Mouse (Mus musculus) stomach, embryonic 15.5 days (tissue): Measurements from ENCODE around the gene Unc119. TPM values are rescaled to one million over a fixed set of nuclear protein-coding genes. Genes with fewer than 3 reads are reported as not detected.

Experiments
- ATAC-seq: fragments of 200-750 bp; cut with Nextera tagmentation; 2 replicates; pipeline ENCODE4 v1.8.0; 2017; ENCODE audit warnings: low read depth, moderate number of reproducible peaks, moderate TSS enrichment; ENCODE audit not compliant: insufficient read depth, low FRiP score
- H3K27ac ChIP-seq: fragments of 300-500 bp; sonication (generic); 2 replicates; pipeline ENCODE4 v1.5.1; 2015; ENCODE audit warnings: mild to moderate bottlenecking, inconsistent platforms
- H3K27me3 ChIP-seq: fragments of 300-500 bp; sonication (generic); replicated peaks from 2 replicates; pipeline ENCODE4 v1.6.1; 2015; ENCODE audit warnings: inconsistent platforms
- H3K36me3 ChIP-seq: fragments of 300-500 bp; sonication (generic); 2 replicates; pipeline ENCODE4 v1.6.1; 2015; ENCODE audit warnings: inconsistent platforms
- H3K4me1 ChIP-seq: fragments of 300-500 bp; sonication (generic); 2 replicates; pipeline ENCODE4 v1.6.1; 2015; ENCODE audit warnings: inconsistent platforms
- H3K4me2 ChIP-seq: fragments of 300-500 bp; sonication (generic); 2 replicates; pipeline ENCODE4 v1.6.1; 2015; ENCODE audit warnings: mild to moderate bottlenecking, inconsistent platforms
- H3K4me3 ChIP-seq: fragments of 300-500 bp; sonication (generic); replicated peaks from 2 replicates; pipeline ENCODE4 v1.5.1; 2015; ENCODE audit warnings: inconsistent platforms
- H3K9ac ChIP-seq: fragments of 300-500 bp; sonication (generic); 2 replicates; pipeline ENCODE4 v1.6.1; 2015; ENCODE audit warnings: inconsistent platforms
- H3K9me3 ChIP-seq: fragments of 300-500 bp; sonication (generic); 2 replicates; pipeline ENCODE4 v1.6.1; 2016; ENCODE audit warnings: inconsistent platforms
- WGBS: fragments of 180-500 bp; shearing (Covaris S2); methylation state at CpG from one replicate; pipeline ENCODE4 v1.1.7; 2015; 5-methylcytosine and 5-hydroxymethylcytosine counted together
- polyA plus RNA-seq: library from polyadenylated mRNA; unstranded; fragments of >200 nt; fragmentation: Nextera tagmentation; extraction: Ambion mirVana; gene quantifications from 2 replicates; pipeline ENCODE4 v1.2.1, GENCODE M21; 2015

Unc119 gene
- polyA plus RNA-seq, 1 experiment from 2014 or later = 34.1 TPM

DNA sequence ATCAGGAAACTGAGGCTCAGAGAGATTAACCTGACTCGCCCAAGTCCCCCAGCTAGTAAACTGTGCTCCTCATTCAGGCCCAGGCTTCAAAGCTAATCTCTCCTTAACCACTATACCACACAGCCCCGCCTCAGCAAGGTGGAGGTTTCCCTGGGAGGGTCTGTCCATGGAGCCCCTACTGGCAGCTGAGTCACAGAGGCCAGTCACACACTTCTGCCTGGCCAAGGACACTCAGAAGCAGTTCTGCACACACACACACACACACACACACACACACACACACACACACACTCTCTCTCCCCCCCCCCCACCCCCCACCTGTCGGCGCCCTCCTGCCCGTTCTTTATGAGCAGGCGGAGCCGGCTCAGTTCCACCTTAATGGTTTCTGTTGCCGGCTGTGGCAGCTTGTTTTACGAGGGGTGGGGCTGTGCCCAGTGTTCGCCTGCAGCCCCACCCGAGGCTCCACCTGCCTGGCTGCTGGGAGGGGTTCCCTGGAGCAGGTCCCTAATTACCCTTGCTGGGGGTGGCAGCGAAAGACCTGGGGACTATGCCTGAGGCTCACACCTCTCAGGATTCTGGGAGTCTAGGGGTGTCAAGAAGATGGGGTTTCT lies 34.4 kb downstream of the Unc119 start:
- Histone ChIP-seq H3K27ac (no peak overlapping the region), H3K4me3 (no peak overlapping the region), H3K4me2 (no peak overlapping the region), H3K9ac (no peak overlapping the region), H3K9me3 (no peaks in the 10 kb centered on the region), H3K36me3 (no peaks in the 10 kb centered on the region), H3K4me1 (no peaks in the 10 kb centered on the region), H3K27me3 (no peaks in the 10 kb centered on the region)
- WGBS = 29% methylated on average over 12 of the region's 12 CpGs
- peak; percentile 71; the same call in 1 of the 2 replicates for ATAC-seq

DNA sequence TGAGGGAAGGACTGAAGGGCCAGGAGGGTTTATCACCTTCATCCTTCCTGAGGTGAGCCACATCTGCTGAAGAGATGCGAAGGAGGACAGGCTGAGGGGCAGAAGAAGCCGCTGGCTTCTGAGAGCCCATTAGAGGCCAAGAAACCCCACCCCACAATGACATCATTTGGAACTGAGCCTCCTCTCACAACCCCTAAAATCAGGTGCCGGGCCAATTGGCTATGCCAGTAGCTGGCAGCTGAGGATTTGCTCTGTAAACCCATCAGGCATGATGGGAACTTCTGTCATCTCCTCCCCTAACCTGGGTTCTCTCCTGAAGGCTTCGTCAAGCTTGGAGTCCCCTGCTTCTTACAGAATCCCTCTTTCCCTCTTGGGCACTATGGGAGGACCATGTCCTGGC lies 37.1 kb downstream of the Unc119 start:
- Histone ChIP-seq H3K9me3 (no peaks in the 10 kb centered on the region), H3K4me1 (no peaks in the 10 kb centered on the region), H3K36me3 (no peaks in the 10 kb centered on the region), H3K4me3 (no peak overlapping the region), H3K9ac (no peak overlapping the region), H3K4me2 (no peak overlapping the region), H3K27ac (no peak overlapping the region), H3K27me3 (no peaks in the 10 kb centered on the region)
- no peak for ATAC-seq
- WGBS = 70% methylated on average over 4 of the region's 4 CpGs

DNA sequence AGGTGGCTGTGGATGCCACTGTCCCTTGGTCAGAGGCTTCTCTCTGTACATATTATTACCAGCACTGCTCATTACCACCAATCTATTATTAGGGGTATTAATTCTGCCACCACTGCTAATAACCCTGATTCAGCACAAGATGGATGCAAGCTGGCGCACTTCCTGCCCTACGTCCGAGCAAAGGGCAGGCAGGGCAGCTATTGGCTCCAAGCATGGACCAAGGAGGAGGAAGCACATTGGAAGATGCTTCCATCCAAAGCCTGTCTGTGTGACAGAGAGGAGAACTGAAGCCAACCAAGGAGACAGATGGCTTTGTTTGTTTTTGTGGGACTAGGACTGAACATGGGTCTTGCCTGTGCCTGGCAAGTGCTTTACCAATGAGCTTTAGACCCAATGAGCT lies 37.7 kb downstream of the Unc119 start:
- WGBS = 80% methylated on average over 3 of the region's 3 CpGs
- no peak for ATAC-seq
- H3K4me3 ChIP-seq = no peak overlapping the region

DNA sequence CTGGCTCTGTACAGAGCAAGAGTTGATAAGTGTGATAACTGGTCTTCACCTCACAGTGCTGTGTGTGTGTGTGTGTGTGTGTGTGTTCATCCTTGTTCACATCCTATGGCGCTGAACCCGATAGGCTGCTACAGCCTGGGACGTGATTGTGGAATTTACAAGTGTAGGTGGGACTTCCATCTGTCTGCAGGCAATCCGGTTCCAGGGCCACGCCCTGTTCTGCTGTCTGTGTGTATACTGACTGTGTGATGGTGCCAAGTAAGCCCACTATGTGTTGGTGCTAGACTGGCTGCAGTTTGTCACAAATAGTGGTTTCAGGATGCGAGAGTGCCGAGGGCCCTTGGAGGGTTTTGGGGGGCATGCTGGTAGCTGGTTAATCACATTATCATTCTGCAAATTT lies 39.0 kb downstream of the Unc119 start:
- H3K4me3 ChIP-seq = no peak overlapping the region
- H3K27me3 ChIP-seq = no peaks in the 10 kb centered on the region
- no peak overlapping the region for H3K27ac ChIP-seq
- WGBS = 72% methylated on average over 7 of the region's 7 CpGs
- H3K36me3 ChIP-seq = no peaks in the 10 kb centered on the region
- no peaks in the 10 kb centered on the region for H3K9me3 ChIP-seq
- no peak for ATAC-seq
- no peak overlapping the region for H3K4me2 ChIP-seq
- H3K9ac ChIP-seq = no peak overlapping the region
- H3K4me1 ChIP-seq = no peaks in the 10 kb centered on the region

More for the DNA sequence above, 37.7 kb downstream of the Unc119 start:
- no peaks in the 10 kb centered on the region for H3K4me1 ChIP-seq
- H3K27me3 ChIP-seq = no peaks in the 10 kb centered on the region
- no peak overlapping the region for H3K4me2 ChIP-seq
- H3K27ac ChIP-seq = no peak overlapping the region
- H3K9me3 ChIP-seq = no peaks in the 10 kb centered on the region
- H3K9ac ChIP-seq = no peak overlapping the region
- H3K36me3 ChIP-seq = no peaks in the 10 kb centered on the region

- no peaks in the 10 kb centered on the region for H3K27me3 ChIP-seq
- no peaks in the 10 kb centered on the region for H3K36me3 ChIP-seq
- no peak overlapping the region for H3K4me2 ChIP-seq
- no peak overlapping the region for H3K4me3 ChIP-seq
- ATAC-seq = no peak
- H3K27ac ChIP-seq = no peak overlapping the region
- no peaks in the 10 kb centered on the region for H3K4me1 ChIP-seq
- no peaks in the 10 kb centered on the region for H3K9me3 ChIP-seq
- H3K9ac ChIP-seq = no peak overlapping the region
- WGBS = 36% methylated on average over 5 of the region's 5 CpGs
Measured at GRCm38 (mm10) chr11:78382701-78383100, 39.4 kb downstream of the Unc119 start.

DNA sequence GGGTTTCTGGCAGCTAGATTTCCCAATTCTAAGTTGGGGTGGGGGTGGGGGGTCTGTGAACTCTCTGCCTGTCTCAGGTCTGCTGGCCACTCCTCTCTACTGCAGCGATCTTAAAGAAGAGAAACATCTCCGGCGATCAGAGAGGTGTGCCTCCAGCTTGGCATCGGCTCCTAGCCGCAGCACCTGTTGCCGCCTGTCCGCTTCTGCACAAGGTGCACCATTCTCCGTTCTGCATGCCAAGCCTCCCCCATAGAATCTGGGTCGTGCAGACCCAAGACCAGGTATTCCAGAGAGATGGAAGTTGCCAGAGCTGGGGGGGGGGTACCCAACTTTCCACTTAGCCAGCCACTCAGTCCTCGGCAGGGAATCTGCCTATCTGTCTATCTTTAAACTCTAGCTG lies 42.5 kb downstream of the Unc119 start:
- H3K4me1 ChIP-seq = no peaks in the 10 kb centered on the region
- no peak overlapping the region for H3K9ac ChIP-seq
- ATAC-seq = no peak
- H3K9me3 ChIP-seq = no peaks in the 10 kb centered on the region
- WGBS = 82% methylated on average over 10 of the region's 10 CpGs
- no peak overlapping the region for H3K4me2 ChIP-seq
- H3K27me3 ChIP-seq = no peaks in the 10 kb centered on the region
- H3K4me3 ChIP-seq = no peak overlapping the region
- 0 out of 2 replicates have a peak overlapping the region, but pooled peaks have one; percentile 49 for H3K27ac ChIP-seq
- H3K36me3 ChIP-seq = no peaks in the 10 kb centered on the region

DNA sequence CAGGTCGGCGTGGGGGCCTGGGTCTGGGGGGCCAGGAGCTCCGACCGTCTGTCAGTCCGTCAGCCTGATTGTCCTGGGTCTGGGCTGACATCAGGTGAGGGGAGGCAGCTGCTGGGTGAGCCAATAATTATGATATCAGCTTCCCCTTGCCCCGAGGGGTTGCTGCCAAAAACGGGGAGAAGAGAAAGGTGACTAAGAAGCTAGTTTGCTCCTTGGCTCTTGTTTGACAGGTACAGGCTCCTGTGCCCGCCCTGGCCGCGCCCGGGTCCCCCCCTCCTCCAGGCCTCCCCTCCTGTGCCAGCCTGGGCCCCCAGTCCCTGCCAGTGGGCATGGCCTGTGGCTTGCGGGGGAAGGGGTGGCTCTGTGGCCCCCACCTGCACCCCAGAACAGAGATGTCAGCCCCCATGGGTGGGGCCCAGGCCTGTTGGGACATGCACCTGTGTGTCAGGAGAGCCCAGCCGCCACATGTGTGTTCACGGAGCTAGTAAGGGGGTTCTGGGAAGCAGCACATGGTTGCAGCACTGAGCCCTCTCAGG lies 43.3 kb downstream of the Unc119 start, which contains the start of gene Foxn1:
TSS of gene Foxn1 (minus strand) at position 51 of the 536 bp plus-strand sequence.
- Histone ChIP-seq H3K4me2 (peak within 1 kb of the TSS; percentile 12; the same call in 1 of the 2 replicates), H3K4me1 (no peaks in the 10 kb centered on the region), H3K9me3 (no peaks in the 10 kb centered on the region), H3K27me3 (no peaks in the 10 kb centered on the region), H3K4me3 (no peak within 1 kb of the TSS), H3K27ac (peak within 1 kb of the TSS; percentile 49; the same call in 1 of the 2 replicates), H3K9ac (no peak within 1 kb of the TSS), H3K36me3 (no peaks in the 10 kb centered on the region)
- WGBS = 75% methylated on average over 14 of the region's 14 CpGs
- ATAC-seq = no peak; the same call in 1 of the 2 replicates

DNA sequence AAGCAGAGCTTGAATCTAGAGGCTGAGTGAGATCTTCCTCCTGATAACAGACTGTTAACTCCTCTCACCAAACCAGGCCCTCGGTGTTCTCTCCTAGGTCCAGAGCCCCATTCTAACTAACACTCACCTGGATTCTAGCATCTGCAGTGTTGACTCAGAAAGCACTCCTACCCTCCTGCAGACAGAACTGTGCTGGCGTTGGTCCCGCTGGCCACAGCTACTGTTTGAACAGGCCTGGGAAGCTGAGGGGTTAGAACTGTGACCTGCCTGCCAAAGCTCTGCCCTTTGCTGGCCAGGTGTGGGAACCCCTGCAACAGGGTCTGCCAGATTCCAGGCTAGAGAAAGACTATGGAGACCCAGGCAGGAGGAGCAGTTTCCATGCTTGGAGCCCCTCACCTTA lies 49.4 kb downstream of the Unc119 start:
- Histone ChIP-seq H3K4me3 (no peak overlapping the region), H3K4me1 (peaks cover 9% of the 10 kb centered on the region), H3K27ac (no peak overlapping the region), H3K27me3 (no peaks in the 10 kb centered on the region), H3K9me3 (no peaks in the 10 kb centered on the region), H3K4me2 (no peak overlapping the region), H3K36me3 (no peaks in the 10 kb centered on the region), H3K9ac (no peak overlapping the region)
- 48% methylated on average over 3 of the region's 3 CpGs for WGBS
- no peak for ATAC-seq

DNA sequence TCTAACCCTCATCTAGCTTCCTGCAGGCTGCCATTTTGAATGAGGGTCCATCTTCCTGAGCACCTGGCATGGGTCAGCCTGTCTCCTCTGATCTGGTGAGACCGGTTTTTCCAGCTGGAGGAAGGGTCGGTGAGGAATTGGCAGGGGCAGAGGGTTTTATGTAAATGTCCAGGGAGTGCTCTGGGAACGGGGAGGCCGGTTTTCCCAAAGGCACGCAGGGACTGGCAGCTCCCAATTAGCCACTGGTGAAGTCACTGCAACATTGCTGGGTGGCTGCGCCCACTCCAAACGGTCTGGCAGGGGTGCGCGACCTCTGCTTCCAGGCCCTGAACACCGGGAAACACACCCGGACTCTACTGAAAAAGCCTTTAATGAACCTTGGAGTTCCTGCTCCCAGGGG lies 53.7 kb downstream of the Unc119 start:
- Histone ChIP-seq H3K4me3 (0 out of 2 replicates have a peak overlapping the region, but pooled peaks have one; percentile 23), H3K36me3 (no peaks in the 10 kb centered on the region), H3K9ac (no peak overlapping the region), H3K4me1 (peaks cover 9% of the 10 kb centered on the region), H3K9me3 (no peaks in the 10 kb centered on the region), H3K27ac (peak overlapping the region; percentile 48; the same call in 1 of the 2 replicates), H3K27me3 (no peaks in the 10 kb centered on the region), H3K4me2 (peak overlapping the region; percentile 51)
- peak; percentile 34; the same call in 1 of the 2 replicates for ATAC-seq
- 37% methylated on average over 11 of the region's 11 CpGs for WGBS

GRCm38 (mm10) chr11:78397397-78397796 lies 54.1 kb downstream of the Unc119 start:
- H3K36me3 ChIP-seq = no peaks in the 10 kb centered on the region
- 10% methylated on average over 18 of the region's 18 CpGs for WGBS
- H3K9ac ChIP-seq = no peak overlapping the region
- H3K27ac ChIP-seq = peak overlapping the region; percentile 48; the same call in 1 of the 2 replicates
- H3K4me3 ChIP-seq = peak overlapping the region; percentile 23; the same call in 1 of the 2 replicates
- no peaks in the 10 kb centered on the region for H3K27me3 ChIP-seq
- no peaks in the 10 kb centered on the region for H3K9me3 ChIP-seq
- ATAC-seq = 0 out of 2 replicates have a peak, but pooled peaks have one; percentile 34
- H3K4me1 ChIP-seq = peaks cover 9% of the 10 kb centered on the region
- peak overlapping the region; percentile 51 for H3K4me2 ChIP-seq

DNA sequence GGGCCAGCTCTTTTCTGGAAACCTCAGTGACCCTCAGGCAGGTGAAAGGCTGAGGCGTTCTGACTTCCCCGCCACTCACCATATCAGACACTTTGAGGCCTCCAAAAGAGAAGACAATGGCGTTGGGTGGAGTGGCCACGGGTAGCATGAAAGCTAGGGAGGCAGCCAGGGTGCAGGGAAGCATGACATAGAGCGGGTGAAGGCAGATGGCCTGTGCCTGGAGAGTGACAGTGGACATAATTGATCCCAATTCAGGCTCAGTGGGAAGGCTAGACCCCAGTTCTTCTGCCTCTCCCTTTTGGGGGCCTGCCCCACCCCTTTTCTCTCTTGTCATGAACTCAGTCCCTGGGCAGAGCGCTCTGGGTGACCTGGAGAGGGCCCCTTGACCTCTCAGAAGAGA lies 54.9 kb downstream of the Unc119 start:
- Histone ChIP-seq H3K36me3 (no peaks in the 10 kb centered on the region), H3K27ac (no peak overlapping the region), H3K4me1 (peaks cover 9% of the 10 kb centered on the region), H3K27me3 (no peaks in the 10 kb centered on the region), H3K9me3 (no peaks in the 10 kb centered on the region), H3K9ac (no peak overlapping the region), H3K4me2 (no peak overlapping the region), H3K4me3 (no peak overlapping the region)
- 83% methylated on average over 6 of the region's 6 CpGs for WGBS
- no peak for ATAC-seq
